Mouse (Mus musculus) stomach, postnatal 0 days (tissue): Measurements from ENCODE around the gene Spaar. TPM values are rescaled to one million over a fixed set of nuclear protein-coding genes. Genes with fewer than 3 reads are reported as not detected.
A peak's percentile ranks its signal among the peaks of the same experiment; 100 is the strongest.

Experiments
- ATAC-seq: fragments of 200-750 bp; cut with Nextera tagmentation; 2 replicates; pipeline ENCODE4 v1.8.0; 2017; ENCODE audit not compliant: low FRiP score, low TSS enrichment
- DNase-seq: peaks from one replicate; pipeline ENCODE4 v3.0.0-alpha.2; 2016; ENCODE audit warnings: low spot score
- H3K27ac ChIP-seq: fragments of 300-500 bp; sonication (generic); replicated peaks from 2 replicates; pipeline ENCODE4 v1.5.1; 2014; ENCODE audit warnings: mild to moderate bottlenecking, control low read depth
- H3K27me3 ChIP-seq: fragments of 300-500 bp; sonication (generic); 2 replicates; pipeline ENCODE4 v1.6.1; 2014; ENCODE audit warnings: low read length; ENCODE audit not compliant: control insufficient read depth, insufficient read depth
- H3K36me3 ChIP-seq: fragments of 300-500 bp; sonication (generic); 2 replicates; pipeline ENCODE4 v1.6.1; 2014; ENCODE audit warnings: low read length, mixed read lengths; ENCODE audit not compliant: control insufficient read depth, insufficient read depth
- H3K4me1 ChIP-seq: fragments of 300-500 bp; sonication (generic); replicated peaks from 2 replicates; pipeline ENCODE4 v1.6.1; 2014; ENCODE audit warnings: antibody characterized with exemption; ENCODE audit not compliant: control insufficient read depth, insufficient read depth
- H3K4me2 ChIP-seq: fragments of 300-500 bp; sonication (generic); replicated peaks from 2 replicates; pipeline ENCODE4 v1.6.1; 2014; ENCODE audit warnings: low read depth, mild to moderate bottlenecking, control low read depth, moderate library complexity
- H3K4me3 ChIP-seq: fragments of 300-500 bp; sonication (generic); 2 replicates; pipeline ENCODE4 v1.5.1; 2014; ENCODE audit warnings: low read depth, low read length, control low read depth
- H3K9ac ChIP-seq: fragments of 300-500 bp; sonication (generic); 2 replicates; pipeline ENCODE4 v1.6.1; 2014; ENCODE audit warnings: mild to moderate bottlenecking, low read length, control low read depth, mixed read lengths
- H3K9me3 ChIP-seq: fragments of 300-500 bp; sonication (generic); 2 replicates; pipeline ENCODE4 v1.6.1; 2016; ENCODE audit warnings: low read length; ENCODE audit not compliant: control insufficient read depth
- CTCF ChIP-seq: IDR thresholded peaks from 2 replicates; pipeline ENCODE4 v1.5.1; 2016; ENCODE audit warnings: antibody characterized with exemption, low read depth, mild to moderate bottlenecking, moderate library complexity
- EP300 ChIP-seq: optimal IDR thresholded peaks from 2 replicates; pipeline ENCODE3; 2016; ENCODE audit warnings: antibody characterized with exemption
- WGBS: fragments of 180-500 bp; shearing (Covaris S2); extraction: QIAGEN DNeasy Blood & Tissue Kit; methylation state at CpG from one replicate; pipeline ENCODE4 v1.1.7; 2014; 5-methylcytosine and 5-hydroxymethylcytosine counted together
- polyA plus RNA-seq: library from polyadenylated mRNA; unstranded; fragments of >200 nt; fragmentation: Nextera tagmentation; extraction: Ambion mirVana; gene quantifications from 2 replicates; pipeline ENCODE4 v1.2.1, GENCODE M21; 2015

The Spaar gene
- polyA plus RNA-seq, 1 experiment from 2014 or later: 0.27 TPM

DNA sequence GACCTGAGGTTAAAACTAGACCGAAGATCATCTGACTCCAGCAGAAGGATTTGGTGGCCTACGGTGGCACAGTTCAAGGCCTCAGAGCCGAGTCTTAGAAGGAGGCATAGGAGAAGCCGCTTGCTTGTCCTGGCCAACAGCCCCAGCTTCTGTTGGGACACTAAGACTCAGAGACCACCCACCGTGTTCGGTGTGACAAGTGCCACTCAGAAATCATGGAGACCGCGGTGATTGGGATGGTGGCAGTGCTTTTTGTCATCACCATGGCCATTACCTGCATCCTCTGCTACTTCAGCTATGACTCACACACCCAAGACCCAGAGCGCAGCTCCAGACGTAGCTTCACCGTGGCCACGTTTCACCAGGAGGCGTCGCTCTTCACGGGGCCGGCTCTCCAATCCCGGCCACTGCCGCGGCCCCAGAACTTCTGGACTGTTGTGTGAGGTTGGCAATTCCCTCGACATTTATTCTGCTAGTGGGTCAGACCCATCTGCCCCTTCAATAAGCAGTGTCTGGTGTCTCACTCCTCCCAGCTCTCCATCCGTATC, 990 bp downstream of the Spaar start:
- ATAC-seq (no peak), DNase-seq (peak; percentile 45)
- WGBS: 66% methylated on average over 21 of the region's 21 CpGs
- Histone ChIP-seq H3K27ac (no peak overlapping the region), H3K9me3 (no peaks in the 10 kb centered on the region), H3K36me3 (no peaks in the 10 kb centered on the region), H3K4me1 (peaks cover 20% of the 10 kb centered on the region), H3K4me2 (no peak overlapping the region), H3K4me3 (no peak overlapping the region), H3K9ac (no peak overlapping the region), H3K27me3 (no peaks in the 10 kb centered on the region)
- TF ChIP-seq CTCF: peak; percentile 58
- TF ChIP-seq EP300: no peak

- 25% methylated on average over 1 of the region's 1 CpGs for WGBS
- H3K4me3 ChIP-seq: no peak overlapping the region
- H3K4me2 ChIP-seq: no peak overlapping the region
- TF ChIP-seq CTCF: no peak
- H3K9ac ChIP-seq: no peak overlapping the region
- H3K36me3 ChIP-seq: no peaks in the 10 kb centered on the region
- H3K27ac ChIP-seq: no peak overlapping the region
- peaks cover 16% of the 10 kb centered on the region for H3K4me1 ChIP-seq
- ATAC-seq: no peak
- DNase-seq: no peak
- no peaks in the 10 kb centered on the region for H3K27me3 ChIP-seq
- H3K9me3 ChIP-seq: no peaks in the 10 kb centered on the region
Measured at GRCm38 (mm10) chr4:43732171-43732570, 2.3 kb downstream of the Spaar start.

DNA sequence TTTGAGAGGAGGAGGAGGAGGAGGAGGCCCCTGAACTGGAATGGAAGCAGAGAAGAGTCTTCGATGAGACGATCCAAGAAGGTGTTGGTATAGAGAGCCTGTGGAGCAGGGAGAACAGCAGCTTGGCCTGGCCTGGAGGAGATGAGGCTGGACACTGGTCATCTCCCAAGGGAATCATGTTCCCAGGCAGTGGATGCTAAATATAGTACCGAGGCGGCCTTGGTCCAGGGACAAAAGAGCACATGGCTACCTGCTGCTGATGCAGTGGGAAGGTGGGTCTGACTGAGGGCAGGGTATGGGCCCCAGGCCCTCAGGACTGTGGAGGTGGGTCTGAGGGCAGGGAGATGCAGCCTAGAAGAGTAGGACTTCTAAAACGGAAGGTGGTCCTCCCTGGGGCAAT, 3.4 kb downstream of the Spaar start:
- H3K4me3 ChIP-seq: no peak overlapping the region
- H3K9ac ChIP-seq: no peak overlapping the region
- no peak overlapping the region for H3K4me2 ChIP-seq
- DNase-seq: no peak
- H3K36me3 ChIP-seq: no peaks in the 10 kb centered on the region
- no peaks in the 10 kb centered on the region for H3K9me3 ChIP-seq
- TF ChIP-seq EP300: no peak
- TF ChIP-seq CTCF: no peak
- peaks cover 6% of the 10 kb centered on the region for H3K4me1 ChIP-seq
- 78% methylated on average over 5 of the region's 5 CpGs for WGBS
- no peak for ATAC-seq
- H3K27ac ChIP-seq: no peak overlapping the region
- H3K27me3 ChIP-seq: no peaks in the 10 kb centered on the region

DNA sequence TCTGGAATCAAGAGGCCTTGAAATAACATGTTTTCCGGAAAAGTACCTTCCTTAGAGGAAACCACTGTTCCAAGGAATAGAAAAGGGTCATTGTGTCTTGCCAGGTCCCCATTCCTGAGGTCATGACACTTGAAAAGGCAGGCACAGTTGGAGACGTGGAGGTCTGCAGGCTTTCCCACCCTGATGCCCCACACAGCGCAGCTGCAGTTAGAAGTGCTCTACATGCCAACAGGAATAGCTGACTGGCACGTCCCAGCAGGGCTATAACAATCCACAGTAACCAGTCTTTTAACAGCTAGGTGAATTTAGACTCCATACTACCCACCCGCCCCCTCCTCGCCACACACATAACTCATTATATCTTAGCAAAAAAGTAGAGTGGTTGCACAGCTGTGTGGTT, 7.3 kb downstream of the Spaar start:
- TF ChIP-seq CTCF: no peak
- no peak for TF ChIP-seq EP300
- no peaks in the 10 kb centered on the region for H3K27me3 ChIP-seq
- DNase-seq (no peak), ATAC-seq (no peak)
- H3K36me3 ChIP-seq: no peaks in the 10 kb centered on the region
- 81% methylated on average over 6 of the region's 6 CpGs for WGBS
- no peak overlapping the region for H3K4me3 ChIP-seq
- H3K4me1 ChIP-seq: no peaks in the 10 kb centered on the region
- no peaks in the 10 kb centered on the region for H3K9me3 ChIP-seq
- H3K27ac ChIP-seq: no peak overlapping the region
- no peak overlapping the region for H3K9ac ChIP-seq
- no peak overlapping the region for H3K4me2 ChIP-seq

- no peak overlapping the region for H3K4me2 ChIP-seq
- DNase-seq: no peak
- no peak overlapping the region for H3K9ac ChIP-seq
- peak; percentile 18; the same call in 1 of the 2 replicates for ATAC-seq
- no peaks in the 10 kb centered on the region for H3K27me3 ChIP-seq
- TF ChIP-seq EP300 (no peak), CTCF (no peak)
- no peaks in the 10 kb centered on the region for H3K36me3 ChIP-seq
- no peaks in the 10 kb centered on the region; the same call in 1 of the 2 replicates for H3K4me1 ChIP-seq
- 48% methylated on average over 8 of the region's 8 CpGs for WGBS
- H3K9me3 ChIP-seq: no peaks in the 10 kb centered on the region
- no peak overlapping the region for H3K27ac ChIP-seq
- no peak overlapping the region for H3K4me3 ChIP-seq
Measured at GRCm38 (mm10) chr4:43738989-43739674, 9.3 kb downstream of the Spaar start.

- H3K27me3 ChIP-seq: no peaks in the 10 kb centered on the region
- H3K9ac ChIP-seq: no peak overlapping the region
- H3K9me3 ChIP-seq: no peaks in the 10 kb centered on the region
- no peak overlapping the region for H3K4me3 ChIP-seq
- H3K36me3 ChIP-seq: no peaks in the 10 kb centered on the region
- ATAC-seq (no peak), DNase-seq (no peak)
- H3K4me1 ChIP-seq: no peaks in the 10 kb centered on the region; the same call in 1 of the 2 replicates
- no peak overlapping the region for H3K4me2 ChIP-seq
- 65% methylated on average over 5 of the region's 5 CpGs for WGBS
- no peak overlapping the region for H3K27ac ChIP-seq
- TF ChIP-seq EP300 (no peak), CTCF (no peak)
Measured at GRCm38 (mm10) chr4:43741526-43741925, 11.7 kb downstream of the Spaar start.
